Mouse (Mus musculus) adrenal gland, adult 2 months (tissue): ENCODE measurements around the gene Foxo1. TPM values are rescaled to one million over a fixed set of nuclear protein-coding genes. Genes with fewer than 3 reads are reported as not detected.

ENCODE experiments used
- DNase-seq: peaks from one replicate; pipeline ENCODE4 v3.0.0; 2021
- polyA plus RNA-seq: library from polyadenylated mRNA; depleted of rRNA; stranded (reverse); fragments of >200 nt; gene quantifications from 2 replicates; pipeline ENCODE4 v1.2.3, GENCODE M21; 2012
- total RNA-seq, 2 experiments: library from RNA; stranded (reverse); gene quantifications; 2 replicates each; pipeline ENCODE4 v1.2.3; 2021

Gene Foxo1
- total and polyA plus RNA-seq, 3 experiments = 21.8 to 27.9 (median 23.1) TPM

DNA sequence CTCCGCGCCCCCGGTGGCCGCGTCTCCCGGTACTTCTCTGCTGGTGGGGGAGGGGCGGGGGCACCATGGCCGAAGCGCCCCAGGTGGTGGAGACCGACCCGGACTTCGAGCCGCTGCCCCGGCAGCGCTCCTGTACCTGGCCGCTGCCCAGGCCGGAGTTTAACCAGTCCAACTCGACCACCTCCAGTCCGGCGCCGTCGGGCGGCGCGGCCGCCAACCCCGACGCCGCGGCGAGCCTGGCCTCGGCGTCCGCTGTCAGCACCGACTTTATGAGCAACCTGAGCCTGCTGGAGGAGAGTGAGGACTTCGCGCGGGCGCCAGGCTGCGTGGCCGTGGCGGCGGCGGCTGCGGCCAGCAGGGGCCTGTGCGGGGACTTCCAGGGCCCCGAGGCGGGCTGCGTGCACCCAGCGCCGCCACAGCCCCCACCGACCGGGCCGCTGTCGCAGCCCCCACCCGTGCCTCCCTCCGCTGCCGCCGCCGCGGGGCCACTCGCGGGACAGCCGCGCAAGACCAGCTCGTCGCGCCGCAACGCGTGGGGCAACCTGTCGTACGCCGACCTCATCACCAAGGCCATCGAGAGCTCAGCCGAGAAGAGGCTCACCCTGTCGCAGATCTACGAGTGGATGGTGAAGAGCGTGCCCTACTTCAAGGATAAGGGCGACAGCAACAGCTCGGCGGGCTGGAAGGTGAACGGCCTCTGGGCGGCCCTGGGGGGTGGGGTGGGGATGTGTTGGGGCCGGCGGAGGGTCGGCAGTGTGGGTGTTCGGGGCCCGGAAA is 789 bp downstream of the Foxo1 start:
- peak; percentile 77 for DNase-seq

DNA sequence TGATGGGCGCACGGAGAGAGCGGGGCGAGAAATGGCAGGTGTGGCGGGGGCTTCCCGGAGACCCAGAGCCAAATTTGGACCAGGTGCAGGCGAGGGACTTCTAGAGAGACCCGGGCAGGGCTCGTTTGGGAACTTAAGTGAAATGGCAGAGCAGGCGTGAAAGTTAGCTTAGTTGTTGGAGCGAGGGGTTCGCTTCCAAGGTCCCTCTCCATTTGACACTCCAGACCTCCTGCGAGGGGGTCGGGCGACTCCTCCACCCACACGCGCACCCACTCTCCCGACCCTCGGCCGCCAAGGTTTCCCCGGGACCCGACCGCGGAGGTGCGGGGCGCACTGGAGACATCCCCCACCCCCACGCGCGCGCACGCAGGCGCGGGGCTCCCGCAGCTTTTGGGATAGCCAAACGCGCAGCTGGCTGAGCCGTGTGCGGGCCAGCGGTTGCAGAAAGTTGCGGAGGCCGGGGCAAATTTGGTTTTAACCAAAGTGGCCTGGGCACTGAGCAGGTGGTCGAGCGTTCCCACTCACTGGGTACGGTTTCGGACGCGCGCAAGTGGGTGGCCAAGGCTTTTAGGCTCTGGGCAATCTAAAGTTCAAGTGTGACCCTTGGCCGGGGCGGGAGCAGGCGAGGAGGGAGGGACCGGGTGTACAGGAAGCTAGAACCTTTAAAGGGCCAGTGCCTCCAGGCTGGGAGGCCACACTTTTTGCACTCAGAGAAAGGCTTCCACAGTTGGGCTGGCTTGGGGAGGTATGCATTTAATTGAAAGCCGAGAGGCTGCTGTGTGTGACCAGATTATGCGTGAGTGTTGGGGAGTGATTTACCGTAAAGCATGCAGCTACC is 1.6 kb downstream of the Foxo1 start:
- DNase-seq = peak; percentile 92

DNA sequence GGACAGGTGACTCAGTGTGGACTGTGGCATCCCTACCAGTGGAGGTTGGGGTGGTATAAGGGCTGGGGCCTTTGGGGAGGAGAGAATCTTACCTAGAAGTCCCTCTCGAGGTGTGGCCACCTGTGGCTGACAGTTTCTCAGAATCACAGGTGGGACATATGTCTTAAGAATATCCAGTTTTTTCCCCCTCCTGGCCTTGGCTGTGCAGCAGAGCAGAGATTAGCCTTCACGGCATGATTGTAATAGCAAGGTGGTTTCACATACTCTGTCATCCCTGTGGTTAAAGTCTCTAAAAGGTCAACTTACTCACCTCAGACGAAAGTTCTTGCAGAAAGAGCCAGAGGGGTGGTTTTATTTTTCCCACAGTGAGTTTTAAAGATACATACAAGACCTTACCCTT is 2.4 kb downstream of the Foxo1 start:
- DNase-seq = peak; percentile 48

DNA sequence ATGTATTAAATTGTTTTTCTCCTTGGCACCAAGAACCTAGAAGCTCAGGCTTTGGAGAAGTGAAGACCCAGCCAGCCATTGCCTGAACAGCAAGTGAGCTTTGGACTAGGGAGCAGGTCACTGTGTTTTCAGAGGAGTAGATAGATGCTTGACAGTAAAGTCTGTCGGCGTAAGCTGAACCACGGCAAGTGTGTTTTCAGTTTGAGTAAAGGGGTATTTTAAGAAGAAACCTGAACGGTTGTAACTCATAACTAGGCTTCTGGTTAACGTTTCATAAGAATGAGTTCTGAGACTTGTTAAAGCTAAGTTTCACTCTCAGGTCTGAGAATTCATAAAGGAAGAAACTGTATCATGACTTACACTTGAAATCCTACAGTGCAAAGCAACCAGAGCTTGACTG is 3.2 kb downstream of the Foxo1 start:
- no peak for DNase-seq

DNA sequence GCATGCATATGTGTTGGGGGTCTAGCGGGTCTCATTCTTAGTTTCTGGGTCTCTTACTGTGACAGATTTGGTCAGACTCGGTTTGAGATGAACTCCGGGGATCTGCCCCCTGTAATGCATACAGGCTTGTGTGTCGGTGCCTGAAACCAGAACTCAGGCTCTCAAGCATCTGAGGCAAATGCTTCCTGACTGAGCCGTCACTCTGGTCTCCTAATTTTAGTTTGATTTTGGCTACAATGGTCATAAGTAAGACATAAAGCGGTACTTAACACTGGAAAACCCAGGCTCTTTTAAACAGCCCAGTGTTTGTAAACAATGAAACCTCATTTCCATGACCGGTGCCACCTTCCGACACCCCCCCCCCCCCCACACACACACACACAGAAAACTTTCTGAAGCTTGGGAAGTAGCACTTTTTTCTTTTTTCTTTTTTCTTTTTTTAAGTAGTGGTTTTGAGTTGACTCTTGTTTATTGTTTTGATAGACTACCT is 4.3 kb downstream of the Foxo1 start:
- no peak for DNase-seq

DNA sequence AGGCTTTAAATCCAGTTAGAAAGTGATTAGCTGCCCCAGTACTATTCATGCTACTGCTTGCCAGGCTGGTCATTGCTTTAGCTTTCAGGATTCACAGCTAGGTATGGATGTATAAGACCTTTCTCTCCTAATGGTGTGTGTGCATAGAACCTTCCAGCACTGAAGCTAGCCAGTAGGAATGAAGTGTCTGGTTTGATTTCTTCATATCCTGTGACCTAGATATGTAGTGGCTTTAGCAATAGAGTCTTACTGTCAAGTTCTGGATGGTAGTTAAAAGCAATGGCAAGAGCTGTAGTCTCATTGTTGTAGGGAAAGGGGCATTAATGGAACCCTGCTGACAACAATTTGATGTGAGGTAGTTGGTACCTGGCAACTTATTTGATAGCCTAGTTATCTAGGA is 6.3 kb downstream of the Foxo1 start:
- no peak for DNase-seq

DNA sequence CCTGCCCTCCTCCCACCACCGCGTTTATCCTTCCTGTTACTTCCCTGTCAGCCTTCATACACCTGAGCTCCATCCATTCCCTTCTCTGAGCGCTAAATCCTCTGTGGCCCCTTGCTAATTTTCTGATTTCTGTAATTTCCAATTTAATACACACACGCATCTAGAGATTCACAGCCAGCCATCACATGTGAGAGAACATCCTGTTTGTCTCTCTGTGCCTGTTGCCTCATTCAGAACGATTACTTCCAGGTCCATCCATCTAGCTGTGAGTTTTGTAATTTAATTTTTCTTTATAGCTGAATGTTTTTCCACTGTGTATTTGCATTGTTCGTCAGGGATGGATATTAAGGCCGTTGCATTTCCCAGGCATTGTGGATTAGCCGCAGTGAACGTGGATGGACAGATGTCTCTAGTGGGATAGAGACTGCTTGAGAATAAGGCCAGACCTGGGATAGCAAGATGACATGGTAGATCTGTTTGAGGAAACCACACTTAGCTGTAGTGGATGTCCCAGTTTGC is 7.0 kb downstream of the Foxo1 start:
- DNase-seq = no peak

DNA sequence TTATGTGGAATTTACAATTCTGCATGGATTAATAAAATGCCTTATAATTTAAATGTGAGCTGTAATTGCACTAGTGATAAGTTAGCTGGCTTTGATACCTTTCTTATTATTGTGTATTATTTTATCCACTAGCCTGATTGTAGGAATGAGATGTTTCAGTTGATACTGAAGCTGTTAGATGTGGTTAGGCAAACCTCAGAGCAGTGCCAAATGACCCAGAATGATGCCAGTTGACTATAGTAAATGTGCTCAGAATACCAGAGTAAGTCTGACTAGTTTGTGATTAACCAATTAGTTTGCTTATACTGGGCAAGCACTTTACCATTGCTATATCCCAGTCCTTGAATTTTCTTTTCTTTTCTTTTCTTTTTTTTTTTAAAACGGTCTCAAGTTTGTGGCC is 12.5 kb downstream of the Foxo1 start:
- no peak for DNase-seq

DNA sequence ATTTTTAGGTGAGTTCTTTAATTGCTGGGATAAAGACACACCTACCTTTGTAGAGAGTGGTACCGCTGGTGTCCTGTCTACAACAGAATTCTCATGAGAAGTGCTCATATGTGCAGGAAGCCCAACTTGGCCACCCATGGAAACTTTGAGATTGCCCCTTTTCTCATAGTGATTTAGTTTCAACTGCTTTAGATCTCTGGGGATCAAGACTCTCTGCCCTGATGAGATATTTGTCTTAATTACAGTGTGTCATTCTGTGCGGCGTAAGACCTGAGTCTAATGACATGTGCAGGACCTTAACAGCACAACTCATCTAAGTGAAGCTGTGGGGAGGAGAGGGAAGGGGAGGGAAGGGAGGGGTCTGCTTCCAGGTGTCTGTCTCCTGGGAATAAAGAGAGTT is 13.7 kb downstream of the Foxo1 start:
- DNase-seq = no peak

DNA sequence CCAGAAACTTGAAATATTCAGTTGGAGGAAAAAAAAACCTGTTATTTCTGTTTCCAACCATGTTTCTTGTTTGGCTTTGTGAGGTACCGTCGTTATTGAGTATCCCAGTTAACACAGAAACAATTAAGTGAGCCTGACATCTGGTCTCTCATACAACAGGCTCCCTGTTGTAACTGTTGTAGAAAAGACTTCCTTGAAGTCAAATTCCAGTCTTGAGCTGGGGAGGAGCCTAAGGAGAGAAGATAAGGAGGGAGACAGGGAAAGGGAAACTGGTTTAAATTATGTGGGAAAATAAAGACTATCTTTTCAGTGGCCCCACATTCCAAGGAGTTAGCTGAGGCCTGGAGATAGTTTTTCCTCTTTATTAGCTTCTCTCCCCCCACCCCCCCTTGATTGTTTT is 14.2 kb downstream of the Foxo1 start:
- DNase-seq = no peak

DNA sequence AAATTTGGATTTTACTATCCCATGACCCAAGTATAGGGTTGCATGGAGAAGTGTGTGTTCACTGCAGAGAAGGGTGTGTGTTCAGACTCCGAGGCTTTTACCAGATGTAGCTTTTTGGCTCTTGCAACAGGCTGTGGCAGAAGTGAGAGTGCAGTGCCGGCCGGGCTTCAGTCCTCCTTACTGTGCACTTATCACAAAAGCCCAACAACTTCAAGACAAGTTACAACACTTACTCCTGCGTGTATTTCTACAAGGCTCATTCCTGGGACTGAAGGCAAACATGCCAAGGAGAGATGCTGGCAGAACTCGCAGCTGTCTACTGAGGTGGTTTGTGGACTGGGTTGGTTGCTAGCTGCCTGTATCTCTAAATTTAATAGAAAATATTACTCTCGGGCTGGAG is 15.4 kb downstream of the Foxo1 start:
- no peak for DNase-seq

DNA sequence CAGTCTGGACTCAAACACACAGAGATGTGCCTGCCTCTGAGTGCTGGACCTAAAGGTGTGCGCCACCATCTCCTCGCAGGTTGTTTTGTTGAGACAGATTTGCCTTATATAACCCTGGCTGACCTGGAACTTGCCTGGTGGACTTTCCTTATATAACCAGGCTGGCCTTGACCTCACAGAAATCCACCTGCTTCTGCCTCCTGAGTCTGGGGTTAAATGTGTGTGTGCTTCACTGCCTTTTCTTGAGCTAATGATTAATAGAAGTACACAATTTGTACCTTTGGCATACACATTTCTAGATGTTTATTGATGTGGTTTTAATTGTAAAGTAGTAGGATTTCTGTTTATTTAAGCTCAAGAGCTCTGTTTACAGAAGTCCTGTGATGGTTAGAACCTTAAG is 22.7 kb downstream of the Foxo1 start:
- no peak for DNase-seq

DNA sequence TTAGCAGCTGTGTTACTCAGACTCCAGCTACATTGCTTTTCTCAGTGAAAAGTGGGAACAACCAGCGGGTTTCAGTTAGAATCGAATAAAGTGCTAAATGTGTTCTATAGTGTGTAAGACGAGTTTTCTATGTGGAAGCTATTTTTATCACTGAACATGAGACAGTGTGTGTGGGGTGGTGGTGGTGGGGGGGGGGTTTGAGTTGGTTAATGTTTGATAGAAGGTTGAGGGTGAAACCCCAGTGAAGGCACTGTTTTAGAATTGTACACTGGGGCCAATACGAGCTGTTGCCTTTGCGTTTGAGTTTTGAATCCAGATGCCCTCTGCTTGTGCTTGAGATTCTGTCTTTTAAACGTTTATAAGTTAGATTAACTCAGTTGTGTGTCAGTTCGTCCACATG is 24.4 kb downstream of the Foxo1 start:
- no peak for DNase-seq

DNA sequence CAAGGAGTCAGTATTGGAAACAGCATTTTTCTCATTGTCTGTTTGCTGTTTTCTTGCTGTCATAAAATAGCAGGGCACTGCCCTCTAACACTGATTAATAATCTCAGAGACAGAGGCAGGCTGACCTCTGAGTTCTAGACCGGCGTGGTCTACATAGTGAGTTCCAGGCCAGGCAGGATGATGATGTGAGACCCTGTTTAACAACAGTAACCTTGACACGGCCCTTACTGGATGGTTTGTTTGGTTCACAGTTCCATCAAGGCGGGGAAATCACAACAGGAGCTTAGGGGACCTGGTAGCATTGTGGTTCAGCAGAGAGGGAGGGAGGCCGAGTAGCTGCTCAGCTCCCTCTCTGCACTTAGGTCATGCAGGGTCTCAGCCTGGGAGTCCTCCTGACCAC is 25.8 kb downstream of the Foxo1 start:
- DNase-seq = no peak

DNA sequence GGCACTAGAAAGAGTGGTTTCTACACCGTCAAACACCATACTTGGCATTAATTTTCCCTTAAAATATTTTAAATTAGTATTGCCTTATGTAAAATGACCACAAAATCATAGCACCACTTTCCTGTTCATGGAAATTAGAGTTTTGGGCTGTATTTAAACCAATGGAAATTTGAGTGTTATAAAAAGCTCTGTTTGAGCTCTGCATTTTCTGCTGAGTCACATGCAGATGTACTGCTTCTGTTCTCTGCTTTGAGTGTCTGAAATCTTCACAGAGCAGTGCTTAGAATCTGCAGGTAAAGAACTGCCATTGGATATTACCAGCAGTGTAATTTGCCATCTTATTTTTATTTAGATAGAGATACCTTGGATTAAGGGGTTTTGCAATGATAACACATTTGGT is 27.6 kb downstream of the Foxo1 start:
- no peak for DNase-seq

DNA sequence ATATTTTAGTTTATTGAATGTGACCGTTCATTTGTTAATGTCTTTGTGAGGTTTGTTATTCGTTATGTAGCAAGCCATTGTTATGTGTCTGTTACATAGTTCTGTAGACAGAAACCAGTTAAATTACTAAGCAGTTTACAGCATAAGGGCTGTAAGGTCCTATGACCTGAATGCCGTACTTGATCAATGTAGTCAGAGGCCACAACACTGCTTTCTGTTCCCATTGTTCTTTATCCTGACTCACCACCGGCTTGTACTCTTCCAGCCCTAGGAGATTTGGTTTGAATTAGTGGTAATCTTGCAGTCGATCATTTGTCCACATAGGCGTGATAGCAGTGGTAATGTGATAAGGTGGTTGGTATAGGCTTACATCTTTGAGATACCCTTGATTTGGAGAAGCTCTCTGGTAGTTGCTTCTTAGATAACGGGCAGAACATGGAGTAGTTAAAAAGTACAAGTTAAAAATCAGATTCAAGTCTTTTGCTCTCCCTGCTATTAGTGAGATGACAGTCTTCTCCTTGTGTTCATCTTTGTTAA is 28.2 kb downstream of the Foxo1 start:
- DNase-seq = no peak

DNA sequence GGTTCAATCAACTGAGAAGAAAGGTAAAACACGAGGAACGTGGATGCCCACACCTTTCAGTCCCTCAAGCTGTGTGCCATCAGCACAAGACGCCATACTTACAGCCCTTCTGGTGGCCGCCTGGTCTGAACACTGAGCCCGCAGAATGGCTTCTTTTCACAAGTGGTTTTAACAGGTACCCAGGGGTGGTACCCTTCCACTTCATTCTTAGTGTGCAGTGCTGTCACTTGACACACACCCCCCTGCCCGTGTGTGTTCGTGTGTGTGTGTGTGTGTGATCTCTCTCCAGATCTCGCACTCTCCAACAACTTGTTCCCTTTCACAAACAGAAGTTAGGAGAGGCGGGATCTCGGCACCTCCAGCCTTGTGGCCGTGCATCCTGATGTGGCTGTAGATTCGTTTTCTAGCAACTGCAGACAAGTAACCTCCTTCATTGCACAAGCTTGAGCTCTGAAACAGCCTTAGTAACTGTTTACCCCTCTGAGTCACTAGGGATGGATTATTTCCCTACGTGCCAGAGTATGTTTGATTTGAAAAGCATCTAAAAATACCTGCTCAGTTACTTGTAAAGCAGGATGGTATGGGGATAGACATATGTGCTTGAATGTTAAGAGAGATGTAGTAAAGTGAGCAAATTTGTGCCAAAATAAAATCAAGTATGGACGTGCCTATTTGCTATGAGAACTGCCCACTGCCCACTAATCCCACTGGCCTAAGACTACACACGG is 29.3 kb downstream of the Foxo1 start:
- DNase-seq = no peak

DNA sequence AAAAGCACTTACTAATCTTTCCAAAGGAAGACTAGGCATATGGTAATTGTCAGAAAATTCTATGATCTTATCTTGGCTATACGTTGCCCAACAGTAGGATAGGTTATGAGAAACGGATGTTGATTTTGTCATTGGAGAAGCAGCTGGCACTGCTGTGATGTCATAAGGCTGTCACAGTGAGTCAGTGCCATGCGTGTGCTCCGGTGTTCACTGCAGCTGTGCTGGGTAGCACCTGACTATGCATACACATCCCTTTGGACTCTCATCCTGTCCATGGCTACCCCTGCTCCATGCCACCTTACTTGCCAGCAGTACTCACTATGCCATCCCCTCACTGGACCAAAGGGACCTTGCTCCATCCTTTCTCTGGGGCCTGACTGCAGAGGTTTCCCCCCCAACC is 30.5 kb downstream of the Foxo1 start:
- DNase-seq = no peak

DNA sequence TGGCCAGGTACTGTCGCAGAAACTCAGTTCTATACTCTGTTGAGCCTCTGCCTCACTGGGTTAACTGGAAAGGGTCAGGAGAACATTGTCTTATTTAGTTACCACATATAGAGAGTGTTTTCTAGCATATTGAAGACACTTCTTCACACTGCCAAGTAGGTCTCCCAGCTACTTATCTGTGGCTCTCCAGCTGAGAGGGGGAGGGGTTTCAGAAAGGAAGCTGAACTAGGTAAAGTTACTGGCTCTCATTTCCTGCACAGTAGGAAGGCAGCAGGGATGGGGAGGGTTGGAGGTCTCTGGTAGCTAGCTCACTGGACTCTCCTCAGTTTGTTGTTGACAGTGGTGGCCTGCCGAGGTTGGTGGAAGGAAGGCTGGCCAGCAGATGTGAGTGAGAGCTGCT is 31.2 kb downstream of the Foxo1 start:
- no peak for DNase-seq

DNA sequence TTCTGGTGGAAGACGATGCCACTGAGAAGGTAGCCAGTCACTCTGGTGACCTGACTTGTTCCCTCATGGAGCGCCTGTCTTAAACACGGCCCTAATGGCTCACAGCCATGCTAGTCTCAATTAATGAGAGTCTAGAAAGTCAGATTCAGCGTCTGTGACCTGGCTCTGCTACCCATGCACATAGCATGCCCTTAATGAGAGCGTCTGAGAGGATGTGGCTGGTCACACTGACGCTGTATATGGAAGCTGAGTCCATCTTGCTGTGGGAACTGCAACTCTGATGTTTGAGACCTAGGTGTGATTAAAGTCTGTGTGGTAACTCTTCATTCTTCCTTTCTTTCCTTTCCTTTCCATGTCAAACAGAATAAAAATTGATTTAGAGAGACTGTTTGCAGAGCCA is 32.4 kb downstream of the Foxo1 start:
- no peak for DNase-seq

DNA sequence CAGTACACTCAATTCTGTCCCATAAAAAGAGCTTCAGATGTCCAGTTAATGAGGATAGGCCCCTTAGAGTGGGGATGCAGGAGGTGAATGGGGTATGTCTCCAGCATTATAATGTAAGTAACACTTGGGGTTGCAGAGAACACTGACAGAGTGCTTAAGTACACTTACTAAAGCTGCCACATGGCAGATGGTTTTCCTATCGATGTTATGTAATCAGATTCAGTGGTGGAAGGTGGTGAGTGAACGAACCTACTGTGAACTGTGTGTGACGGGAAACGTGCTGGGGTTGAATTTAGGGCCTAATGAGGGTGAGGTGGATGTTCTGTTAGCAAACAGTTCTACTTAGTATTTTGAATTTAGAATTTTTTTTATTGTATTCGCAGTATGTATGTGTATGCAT is 35.2 kb downstream of the Foxo1 start:
- no peak for DNase-seq

DNA sequence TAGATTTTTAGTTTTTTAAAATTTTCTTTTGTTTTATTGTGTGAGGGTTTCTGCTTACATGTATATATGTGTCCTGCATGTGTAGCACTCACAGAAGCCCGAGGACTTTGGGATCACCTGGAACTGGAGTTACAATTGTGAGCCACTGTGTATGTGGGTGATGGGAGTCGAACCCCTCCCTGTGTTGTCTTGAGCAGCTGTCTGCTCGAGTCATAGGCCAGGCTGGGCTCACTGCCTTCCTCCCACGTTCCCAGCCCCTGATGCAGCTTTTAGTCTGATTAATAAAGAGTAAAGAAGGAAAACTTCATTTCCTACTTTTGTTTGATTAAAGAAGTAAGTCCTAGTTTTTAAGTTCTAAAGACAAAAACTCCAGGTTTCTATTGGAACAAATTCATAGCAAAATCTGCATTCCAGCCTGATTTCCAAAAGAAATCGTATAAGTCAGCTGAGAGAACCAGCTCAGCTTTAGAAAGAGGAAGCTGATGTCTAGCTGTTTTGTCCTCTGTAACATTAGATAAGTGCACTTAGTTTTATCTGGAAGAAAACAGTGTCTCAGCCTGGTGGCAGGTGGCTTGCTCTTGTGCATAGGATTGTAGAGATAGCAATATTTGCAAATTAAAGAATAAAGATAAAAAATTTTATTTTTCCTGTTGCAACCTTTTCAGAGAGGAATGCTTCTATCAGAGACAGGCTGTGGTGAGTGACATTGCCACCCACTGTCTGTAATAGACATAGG is 40.6 kb downstream of the Foxo1 start:
- no peak for DNase-seq
